Mouse (Mus musculus) neural tube, embryonic 13.5 days (tissue): ENCODE results near the gene Mc1r. TPM values are rescaled to one million over a fixed set of nuclear protein-coding genes. Genes with fewer than 3 reads are reported as not detected.

Experiments
- ATAC-seq: fragments of 200-750 bp; cut with Nextera tagmentation; 2 replicates; pipeline ENCODE4 v1.8.0; 2017; ENCODE audit warnings: low read depth, mild to moderate bottlenecking, moderate TSS enrichment, moderate library complexity
- H3K27ac ChIP-seq: fragments of 300-500 bp; sonication (generic); replicated peaks from 2 replicates; pipeline ENCODE4 v1.5.1; 2015; ENCODE audit warnings: moderate library complexity, mild to moderate bottlenecking, inconsistent platforms
- H3K27me3 ChIP-seq: fragments of 300-500 bp; sonication (generic); 2 replicates; pipeline ENCODE4 v1.6.1; 2015; ENCODE audit warnings: mild to moderate bottlenecking, inconsistent platforms
- H3K36me3 ChIP-seq: fragments of 300-500 bp; sonication (generic); 2 replicates; pipeline ENCODE4 v1.6.1; 2015; ENCODE audit warnings: mild to moderate bottlenecking, inconsistent platforms
- H3K4me1 ChIP-seq: fragments of 300-500 bp; sonication (generic); replicated peaks from 2 replicates; pipeline ENCODE4 v1.6.1; 2015; ENCODE audit warnings: inconsistent platforms
- H3K4me2 ChIP-seq: fragments of 300-500 bp; sonication (generic); 2 replicates; pipeline ENCODE4 v1.6.1; 2015; ENCODE audit warnings: inconsistent platforms, mild to moderate bottlenecking, moderate library complexity
- H3K4me3 ChIP-seq: fragments of 300-500 bp; sonication (generic); 2 replicates; pipeline ENCODE4 v1.5.1; 2015; ENCODE audit warnings: mild to moderate bottlenecking, inconsistent platforms
- H3K9ac ChIP-seq: fragments of 300-500 bp; sonication (generic); 2 replicates; pipeline ENCODE4 v1.6.1; 2015; ENCODE audit warnings: moderate library complexity, mild to moderate bottlenecking, inconsistent platforms
- H3K9me3 ChIP-seq: fragments of 300-500 bp; sonication (generic); 2 replicates; pipeline ENCODE4 v1.6.1; 2016; ENCODE audit warnings: inconsistent platforms
- WGBS: fragments of 180-500 bp; shearing (Covaris S2); methylation state at CpG from one replicate; pipeline ENCODE4 v1.1.7; 2015; 5-methylcytosine and 5-hydroxymethylcytosine counted together
- polyA plus RNA-seq: library from polyadenylated mRNA; unstranded; fragments of >200 nt; fragmentation: Nextera tagmentation; extraction: Ambion mirVana; gene quantifications from 2 replicates; pipeline ENCODE4 v1.2.1, GENCODE M21; 2015

The Mc1r gene
- 0.21 and 0.22 TPM in 2 replicates for polyA plus RNA-seq

DNA sequence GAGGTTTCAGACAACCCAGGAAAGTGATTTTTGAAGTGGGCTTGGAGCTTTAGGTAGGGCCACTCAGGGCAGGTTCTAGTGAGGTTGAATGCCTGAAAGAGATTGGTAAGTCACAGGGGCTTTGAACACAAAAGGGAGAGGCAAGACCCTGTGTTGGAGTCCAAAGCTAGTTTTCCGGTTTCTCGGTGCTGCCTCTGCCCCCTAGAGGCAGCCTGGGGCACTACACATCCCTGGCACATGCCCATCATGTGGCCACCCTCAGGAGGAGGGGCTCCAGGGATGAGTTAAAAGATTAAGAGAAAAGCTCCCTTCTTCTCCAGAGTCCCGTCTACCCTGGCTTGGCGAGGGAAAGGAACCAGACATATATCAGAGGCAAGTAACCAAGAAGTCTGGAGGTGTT, at the start of gene Mc1r:
Gene Mc1r (plus strand): TSS at position 322 of the 400 bp plus-strand sequence.
- no peak within 1 kb of the TSS for H3K27ac ChIP-seq
- 7% methylated on average over 4 of the region's 4 CpGs for WGBS
- H3K9me3 ChIP-seq, result no peaks in the 10 kb centered on the region
- H3K36me3 ChIP-seq, result peaks cover 28% of the 10 kb centered on the region
- no peak for ATAC-seq
- no peak within 1 kb of the TSS for H3K4me3 ChIP-seq
- peaks cover 34% of the 10 kb centered on the region for H3K4me1 ChIP-seq
- 0 out of 2 replicates have a peak within 1 kb of the TSS, but pooled peaks have one; percentile 7 for H3K4me2 ChIP-seq
- H3K27me3 ChIP-seq, result no peaks in the 10 kb centered on the region; the same call in 1 of the 2 replicates
- no peak within 1 kb of the TSS for H3K9ac ChIP-seq

DNA sequence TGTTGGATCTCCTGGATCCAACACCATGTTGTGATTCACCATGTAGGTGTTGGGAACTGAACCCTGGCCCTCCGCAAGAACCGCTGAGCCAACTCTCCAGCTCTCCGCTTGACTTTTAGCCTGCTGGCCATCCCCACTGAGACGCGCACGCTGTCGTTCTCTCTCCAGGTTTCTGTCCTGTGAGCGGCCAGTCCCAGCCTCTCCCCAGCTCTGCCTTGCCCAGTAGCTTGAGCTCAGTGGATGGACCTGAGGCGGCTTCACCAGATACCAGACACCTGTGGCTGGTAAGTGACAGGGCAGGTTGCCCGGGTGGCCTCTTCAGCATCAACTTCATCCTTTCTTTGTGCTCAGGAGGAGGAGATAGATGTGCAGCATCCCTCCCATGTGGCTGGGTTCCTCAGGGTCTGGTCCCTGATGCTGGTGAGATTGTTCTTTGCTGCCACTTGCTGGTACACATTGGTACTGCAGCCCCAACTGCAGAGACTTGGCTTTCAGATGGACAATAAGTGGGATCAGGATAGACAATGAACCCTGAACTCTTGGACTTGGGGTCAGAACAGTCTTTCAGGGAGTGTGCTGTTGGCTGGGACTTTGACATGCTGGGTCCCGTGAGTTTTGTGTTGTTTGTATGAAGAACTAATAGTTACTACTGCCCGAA, 45.7 kb upstream of the Mc1r start:
- H3K9ac ChIP-seq, result no peak overlapping the region
- H3K27ac ChIP-seq, result peak overlapping the region; percentile 71
- H3K27me3 ChIP-seq, result no peaks in the 10 kb centered on the region
- 50% methylated on average over 12 of the region's 12 CpGs for WGBS
- no peaks in the 10 kb centered on the region for H3K9me3 ChIP-seq
- H3K4me1 ChIP-seq, result no peaks in the 10 kb centered on the region
- H3K36me3 ChIP-seq, result peaks cover 94% of the 10 kb centered on the region
- peak; percentile 78 for ATAC-seq
- no peak overlapping the region for H3K4me3 ChIP-seq
- H3K4me2 ChIP-seq, result no peak overlapping the region

DNA sequence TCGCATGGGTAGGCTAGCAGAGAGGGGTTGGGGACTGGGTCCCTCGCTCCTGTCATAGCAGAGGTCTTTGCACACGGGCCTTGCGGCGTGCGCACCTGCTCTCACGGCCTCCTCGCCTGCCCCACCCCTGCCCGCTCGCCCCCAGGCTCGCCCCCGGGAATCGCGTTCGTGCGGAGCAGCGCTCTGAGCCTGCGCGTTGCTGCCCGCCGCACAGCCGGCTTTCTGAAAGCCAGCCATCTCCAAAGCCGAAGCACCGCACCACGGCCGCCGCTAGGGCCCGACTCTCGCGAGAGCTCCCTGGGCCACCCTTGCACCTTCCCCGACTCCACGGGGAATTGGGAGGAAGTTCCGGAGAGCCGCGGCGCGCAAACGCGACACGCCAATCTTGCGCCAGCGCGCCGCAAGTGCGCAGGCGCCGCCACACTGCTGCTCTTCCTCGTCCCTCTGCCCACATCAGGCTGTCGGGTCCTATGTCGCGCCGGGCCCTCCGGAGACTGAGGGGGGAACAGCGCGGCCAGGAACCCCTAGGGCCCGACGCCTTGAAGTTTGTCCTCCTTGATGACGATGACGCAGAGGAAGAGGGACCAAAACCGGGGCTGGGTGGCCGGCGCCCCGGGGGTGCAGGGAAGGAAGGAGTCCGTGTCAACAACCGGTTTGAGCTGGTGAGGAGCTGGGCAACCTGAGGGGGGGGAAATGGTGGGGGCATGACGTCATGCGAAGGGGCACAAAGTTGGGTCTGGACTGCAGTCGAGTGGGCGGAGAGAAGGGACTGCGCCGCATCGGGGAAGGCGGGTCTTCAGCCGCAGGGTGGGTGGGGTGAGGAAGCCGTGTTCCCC, 33.3 kb upstream of the Mc1r start, which contains the start of gene Tcf25:
Gene Tcf25 (plus strand): TSS at position 351 of the 836 bp plus-strand sequence.
- H3K27ac ChIP-seq, result peak within 1 kb of the TSS; percentile 98
- under 1% methylated on average over 74 of the region's 75 CpGs for WGBS
- peak within 1 kb of the TSS; percentile 90 for H3K9ac ChIP-seq
- ATAC-seq, result peak; percentile 96
- H3K4me3 ChIP-seq, result peak within 1 kb of the TSS; percentile 83
- H3K9me3 ChIP-seq, result no peaks in the 10 kb centered on the region
- H3K4me1 ChIP-seq, result peaks cover 31% of the 10 kb centered on the region
- H3K4me2 ChIP-seq, result peak within 1 kb of the TSS; percentile 79
- H3K27me3 ChIP-seq, result no peaks in the 10 kb centered on the region
- peaks cover 32% of the 10 kb centered on the region for H3K36me3 ChIP-seq

DNA sequence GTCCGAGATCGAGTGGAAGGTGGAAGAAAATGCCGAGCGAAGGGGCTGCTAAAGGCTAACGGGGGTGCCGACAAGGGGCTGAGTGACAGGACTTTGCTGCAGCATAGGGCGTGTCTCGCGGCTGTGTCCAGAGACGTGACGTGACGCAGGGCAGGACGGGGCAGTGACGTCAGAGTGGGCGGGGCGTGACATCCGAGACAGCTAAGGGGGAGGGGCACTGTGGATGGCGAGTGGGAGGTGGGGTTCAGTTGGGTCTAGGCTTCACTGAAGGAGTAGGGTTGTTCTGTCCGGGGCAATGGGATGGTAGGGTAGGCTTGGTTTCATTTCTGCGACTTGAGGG, 32.7 kb upstream of the Mc1r start:
- under 1% methylated on average over 20 of the region's 20 CpGs for WGBS

DNA sequence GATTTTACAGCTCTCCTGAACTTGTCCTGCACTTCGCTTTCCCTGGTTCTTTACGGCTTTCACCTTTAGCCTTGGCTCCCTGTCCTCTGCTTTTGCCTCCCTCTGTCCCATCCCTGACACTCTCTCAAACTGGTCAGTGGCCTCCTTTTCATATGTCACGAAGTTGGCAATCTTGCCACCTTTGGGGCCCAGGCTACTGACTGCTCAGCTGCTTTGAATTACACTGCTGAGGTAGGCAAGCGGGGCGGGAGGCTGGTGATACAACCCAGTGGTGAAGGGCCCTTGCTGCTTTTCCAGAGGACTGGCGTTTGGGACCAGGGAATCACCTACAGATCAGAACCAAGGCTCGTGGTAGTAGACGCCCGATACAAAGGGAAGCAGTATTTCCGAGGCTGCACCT, 31.2 kb upstream of the Mc1r start:
- Histone ChIP-seq H3K27me3 (no peaks in the 10 kb centered on the region), H3K4me2 (peak overlapping the region; percentile 79), H3K36me3 (peaks cover 12% of the 10 kb centered on the region; the same call in 1 of the 2 replicates), H3K9ac (peak overlapping the region; percentile 41; the same call in 1 of the 2 replicates), H3K4me1 (peaks cover 31% of the 10 kb centered on the region), H3K9me3 (no peaks in the 10 kb centered on the region), H3K27ac (peak overlapping the region; percentile 54), H3K4me3 (no peak overlapping the region)
- 77% methylated on average over 10 of the region's 10 CpGs for WGBS
- ATAC-seq, result no peak

More for the DNA sequence above, 32.7 kb upstream of the Mc1r start:
- Histone ChIP-seq H3K9me3 (no peaks in the 10 kb centered on the region), H3K9ac (peak overlapping the region; percentile 90), H3K36me3 (peaks cover 27% of the 10 kb centered on the region), H3K4me3 (peak overlapping the region; percentile 83), H3K4me1 (peaks cover 31% of the 10 kb centered on the region), H3K27me3 (no peaks in the 10 kb centered on the region), H3K27ac (peak overlapping the region; percentile 98), H3K4me2 (peak overlapping the region; percentile 79)
- peak; percentile 86 for ATAC-seq

DNA sequence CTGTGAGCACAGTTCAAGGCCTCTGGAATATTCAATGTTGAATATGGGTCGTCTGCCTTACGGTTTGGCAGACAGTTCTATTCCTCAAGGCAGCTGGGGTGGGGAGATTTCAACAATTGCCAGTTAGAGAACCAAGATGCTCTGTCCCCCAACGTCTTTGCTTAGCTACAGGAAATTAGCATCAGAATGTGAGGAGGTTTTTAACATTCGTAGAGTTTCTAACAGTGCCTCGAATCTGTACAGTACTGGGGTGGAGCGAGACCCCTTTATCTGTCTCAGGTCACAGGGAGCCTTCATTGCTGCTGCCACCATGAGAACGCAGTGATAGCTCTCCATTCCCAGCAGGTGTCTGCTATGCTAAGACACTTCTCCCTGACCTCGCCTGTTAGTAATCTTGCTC, 30.8 kb upstream of the Mc1r start:
- ATAC-seq, result no peak
- H3K27me3 ChIP-seq, result no peaks in the 10 kb centered on the region
- 52% methylated on average over 8 of the region's 8 CpGs for WGBS
- H3K27ac ChIP-seq, result peak overlapping the region; percentile 54; the same call in 1 of the 2 replicates
- no peaks in the 10 kb centered on the region for H3K9me3 ChIP-seq
- peaks cover 14% of the 10 kb centered on the region for H3K36me3 ChIP-seq
- peak overlapping the region; percentile 79; the same call in 1 of the 2 replicates for H3K4me2 ChIP-seq
- H3K4me3 ChIP-seq, result no peak overlapping the region
- H3K9ac ChIP-seq, result peak overlapping the region; percentile 26; the same call in 1 of the 2 replicates
- H3K4me1 ChIP-seq, result peaks cover 31% of the 10 kb centered on the region

DNA sequence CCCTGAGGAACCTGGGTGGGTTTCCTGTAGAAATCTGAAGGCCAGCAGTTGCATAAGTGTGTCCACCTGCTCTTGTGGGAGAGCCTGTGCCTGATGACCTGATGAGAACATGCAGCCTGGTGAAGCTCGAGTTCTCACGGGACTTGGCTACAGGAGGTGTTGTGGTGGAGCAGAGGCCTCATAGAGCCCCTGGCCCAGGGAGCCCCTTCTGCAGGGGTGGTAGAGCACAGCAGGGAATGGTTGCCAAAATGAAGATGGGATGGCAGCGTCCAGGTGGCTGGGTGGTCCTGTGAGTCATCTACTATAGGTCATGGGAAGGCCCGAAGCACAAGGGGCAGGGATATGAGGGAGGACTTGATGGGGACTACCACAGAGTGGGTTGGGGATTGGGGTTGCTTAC, 25.2 kb upstream of the Mc1r start:
- Histone ChIP-seq H3K9me3 (no peaks in the 10 kb centered on the region), H3K4me1 (0 out of 2 replicates have a peak, but pooled peaks cover under 1% of the 10 kb centered on the region), H3K9ac (no peak overlapping the region), H3K36me3 (peaks cover 58% of the 10 kb centered on the region), H3K27me3 (no peaks in the 10 kb centered on the region), H3K4me2 (no peak overlapping the region), H3K27ac (no peak overlapping the region), H3K4me3 (no peak overlapping the region)
- WGBS, result 93% methylated on average over 4 of the region's 4 CpGs
- ATAC-seq, result no peak

DNA sequence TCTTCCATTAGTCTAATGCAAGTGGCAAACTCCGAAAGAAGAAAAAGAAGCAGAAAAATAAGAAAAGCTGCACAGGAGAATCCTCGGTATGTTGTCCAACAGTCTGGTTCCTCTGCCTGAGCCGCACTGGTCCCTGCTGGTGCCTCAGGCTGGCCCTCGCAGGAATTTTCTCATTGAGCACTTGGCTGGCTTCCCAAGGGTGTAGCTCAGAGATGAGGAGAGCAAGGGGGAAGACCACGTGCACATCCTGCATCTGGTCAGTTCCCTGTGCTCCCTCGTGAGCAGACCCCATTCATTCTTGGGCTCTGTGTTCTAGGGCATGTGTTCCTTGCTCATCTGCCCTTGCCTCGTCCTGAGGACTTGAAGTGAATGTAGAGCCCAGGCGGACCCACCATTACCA, 24.4 kb upstream of the Mc1r start:
- Histone ChIP-seq H3K9me3 (no peaks in the 10 kb centered on the region), H3K27ac (no peak overlapping the region), H3K27me3 (no peaks in the 10 kb centered on the region), H3K9ac (no peak overlapping the region), H3K4me2 (no peak overlapping the region), H3K4me3 (no peak overlapping the region), H3K36me3 (peaks cover 66% of the 10 kb centered on the region), H3K4me1 (no peaks in the 10 kb centered on the region)
- no peak for ATAC-seq
- WGBS, result 88% methylated on average over 8 of the region's 8 CpGs

DNA sequence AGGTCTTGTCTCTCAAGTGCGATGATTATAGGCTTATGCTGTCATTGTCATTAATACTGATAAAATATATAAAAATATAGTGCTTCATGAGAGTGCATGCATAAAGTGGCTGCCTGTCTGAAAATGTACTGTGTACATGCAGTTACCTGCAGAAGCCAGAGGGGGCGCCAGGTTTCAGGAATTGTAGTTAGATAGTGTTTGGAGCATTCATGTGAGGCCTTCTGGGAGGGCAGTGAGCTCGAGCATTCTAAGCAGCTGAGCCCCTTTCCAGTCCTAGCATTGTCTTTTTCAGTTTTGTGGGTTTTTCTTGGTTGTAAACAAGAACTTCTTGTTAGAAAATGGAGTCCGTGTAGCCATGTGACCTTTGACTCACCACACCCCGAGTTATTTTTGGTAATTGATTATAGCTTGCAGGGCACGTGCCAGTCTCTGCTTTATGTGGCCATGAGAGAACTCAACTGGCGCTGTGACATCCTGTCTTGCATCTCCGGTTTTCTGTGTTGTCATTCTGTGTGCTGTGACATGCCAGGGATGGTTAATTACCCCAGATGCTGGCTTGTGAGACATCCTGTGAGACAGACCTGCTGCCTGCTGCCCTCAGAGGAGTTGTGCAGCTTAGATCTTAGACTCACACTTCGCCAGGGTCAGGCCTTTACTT, 21.9 kb upstream of the Mc1r start:
- no peak overlapping the region for H3K9ac ChIP-seq
- ATAC-seq, result no peak
- H3K4me1 ChIP-seq, result no peaks in the 10 kb centered on the region
- 72% methylated on average over 9 of the region's 9 CpGs for WGBS
- H3K4me3 ChIP-seq, result no peak overlapping the region
- no peak overlapping the region for H3K4me2 ChIP-seq
- H3K9me3 ChIP-seq, result no peaks in the 10 kb centered on the region
- H3K36me3 ChIP-seq, result peaks cover 91% of the 10 kb centered on the region
- no peaks in the 10 kb centered on the region for H3K27me3 ChIP-seq
- H3K27ac ChIP-seq, result no peak overlapping the region

DNA sequence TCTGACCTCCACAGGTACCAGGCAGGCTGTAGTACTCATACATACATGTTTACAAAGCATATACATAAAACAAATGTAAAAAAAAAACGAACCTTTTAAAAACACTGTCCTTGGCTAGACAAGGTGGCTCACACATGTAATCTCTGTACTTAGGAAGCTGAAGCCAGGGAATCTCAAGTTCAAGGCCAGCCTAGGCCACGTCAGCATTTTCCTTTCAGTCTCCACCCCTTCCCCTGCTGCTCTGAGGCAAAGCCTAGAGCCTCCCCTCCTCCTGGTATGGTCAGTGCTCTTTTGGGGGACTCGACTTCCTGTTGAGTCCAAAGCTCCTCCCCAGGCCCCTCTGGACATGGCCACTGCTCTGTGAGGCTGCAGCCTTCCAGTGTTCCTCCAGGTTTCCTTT, 19.9 kb upstream of the Mc1r start:
- Histone ChIP-seq H3K9me3 (no peaks in the 10 kb centered on the region), H3K27ac (no peak overlapping the region), H3K4me3 (no peak overlapping the region), H3K9ac (no peak overlapping the region), H3K36me3 (peaks cover 100% of the 10 kb centered on the region), H3K4me2 (no peak overlapping the region), H3K4me1 (no peaks in the 10 kb centered on the region), H3K27me3 (no peaks in the 10 kb centered on the region)
- no peak for ATAC-seq
- 84% methylated on average over 3 of the region's 3 CpGs for WGBS

DNA sequence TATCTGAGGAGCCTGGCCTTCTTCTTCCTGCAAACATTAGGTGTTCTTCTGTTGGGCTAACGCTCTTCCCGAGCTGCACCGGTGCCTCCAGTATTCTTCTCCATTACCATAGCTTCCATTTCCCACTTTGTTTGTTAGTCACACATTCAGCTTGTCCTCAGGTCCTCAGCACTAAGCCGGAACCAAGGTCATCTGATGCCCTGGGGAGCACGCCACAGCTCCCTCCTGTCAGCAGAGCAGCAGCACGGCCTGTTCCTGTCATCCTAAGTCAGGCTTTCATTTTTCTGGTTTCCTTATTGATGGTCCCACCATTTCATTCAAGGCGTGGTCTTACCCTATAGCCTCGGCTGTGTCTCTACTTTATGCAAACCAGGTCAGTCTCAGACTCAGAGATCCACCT, 19.1 kb upstream of the Mc1r start:
- H3K27me3 ChIP-seq, result no peaks in the 10 kb centered on the region
- H3K9me3 ChIP-seq, result no peaks in the 10 kb centered on the region
- H3K4me3 ChIP-seq, result no peak overlapping the region
- 95% methylated on average over 8 of the region's 8 CpGs for WGBS
- no peak for ATAC-seq
- peaks cover 100% of the 10 kb centered on the region for H3K36me3 ChIP-seq
- H3K9ac ChIP-seq, result no peak overlapping the region
- H3K4me2 ChIP-seq, result no peak overlapping the region
- no peaks in the 10 kb centered on the region for H3K4me1 ChIP-seq
- H3K27ac ChIP-seq, result no peak overlapping the region

DNA sequence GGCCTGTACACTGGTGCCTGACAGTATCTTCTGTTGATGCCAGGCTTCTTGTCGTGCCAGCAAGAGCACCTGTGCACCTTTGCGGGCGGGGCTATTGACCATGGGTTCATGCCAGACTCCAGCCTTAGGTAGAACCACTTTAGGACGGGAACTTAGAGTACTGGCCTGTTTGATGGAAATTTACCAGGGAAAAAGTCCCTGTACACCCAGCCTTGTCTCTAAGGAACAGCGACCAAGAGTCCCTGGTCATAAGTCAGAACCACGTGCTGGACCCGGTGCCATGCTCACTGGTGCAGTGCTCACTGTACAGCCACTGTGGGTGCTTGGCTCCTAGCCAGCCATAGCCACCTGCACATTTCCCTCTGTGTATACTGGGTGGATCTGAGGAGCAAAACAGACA, 17.9 kb upstream of the Mc1r start:
- no peak for ATAC-seq
- 95% methylated on average over 7 of the region's 7 CpGs for WGBS
- Histone ChIP-seq H3K9me3 (no peaks in the 10 kb centered on the region), H3K4me1 (no peaks in the 10 kb centered on the region), H3K27me3 (no peaks in the 10 kb centered on the region), H3K27ac (no peak overlapping the region), H3K9ac (no peak overlapping the region), H3K4me2 (no peak overlapping the region), H3K4me3 (no peak overlapping the region), H3K36me3 (peaks cover 100% of the 10 kb centered on the region)
